ENCODE assay signal across 8 mouse cellular contexts in the genomic region with DNA sequence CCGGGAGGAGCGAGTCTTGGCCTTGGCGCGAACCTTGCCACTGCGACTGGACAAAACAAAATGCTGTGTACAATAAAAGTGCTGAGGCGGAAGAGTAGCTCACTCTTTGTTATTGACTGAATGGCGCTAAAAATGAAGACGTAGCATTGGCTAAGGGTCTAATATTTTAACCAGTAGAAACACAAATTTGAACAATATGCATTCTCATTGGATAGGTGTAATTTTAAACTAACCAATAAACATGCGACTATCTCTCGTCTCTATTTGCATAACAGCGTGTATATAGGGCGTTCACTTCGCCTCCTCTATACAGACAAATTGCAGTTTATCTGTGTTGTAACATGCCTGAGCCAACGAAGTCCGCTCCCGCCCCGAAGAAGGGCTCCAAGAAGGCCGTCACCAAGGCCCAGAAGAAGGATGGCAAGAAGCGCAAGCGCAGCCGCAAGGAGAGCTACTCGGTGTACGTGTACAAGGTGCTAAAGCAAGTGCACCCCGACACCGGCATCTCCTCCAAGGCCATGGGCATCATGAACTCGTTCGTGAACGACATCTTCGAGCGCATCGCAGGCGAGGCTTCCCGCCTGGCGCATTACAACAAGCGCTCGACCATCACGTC. TPM values are rescaled to one million over a fixed set of nuclear protein-coding genes. Genes with fewer than 3 reads are reported as not detected.
DNase-seq lines count a peak whose midpoint lies in the region; ATAC-seq and TF ChIP-seq lines count a peak whose summit lies in the region.
"Not testable (repeated sequence)": the region's sequence is repeated elsewhere in the genome, so short reads cannot be mapped to it uniquely, and the experiment has no call there.

Gene Hist1h2bm (plus strand): TSS at position 288 of the 616 bp plus-strand sequence.

- H3K4me1 ChIP-seq in CH12.LX (ENCODE audit: control insufficient read depth in 1 of 2, insufficient read depth in 2 of 2): peaks cover 2 to 28% of the 10 kb centered on the region in 2 experiments; a peak in 2 of 4 replicates
- H3K4me1 ChIP-seq in heart, embryonic 15.5 days (replicated peaks): peaks cover 24% of the 10 kb centered on the region
- H3K4me1 ChIP-seq in liver, adult 2 months (ENCODE audit: control insufficient read depth, insufficient read depth, low read length): peaks cover 15% of the 10 kb centered on the region

- peak; percentile 92 for TF ChIP-seq POLR2A in CH12.LX (IDR thresholded peaks at IDR 0.05; ENCODE audit: low read depth, low read length)
- not testable (repeated sequence) for TF ChIP-seq POLR2A in liver, adult 2 months (IDR thresholded peaks at IDR 0.05; ENCODE audit: extremely low read depth, insufficient read depth, low read length)

- H3K36me3 ChIP-seq in CH12.LX (replicated peaks in 1 of 2; ENCODE audit: control insufficient read depth in 1 of 2, insufficient read depth in 1 of 2, low read length in 1 of 2); heart, embryonic 15.5 days; liver, adult 2 months (ENCODE audit: control insufficient read depth, insufficient read depth, low read length); splenic B cell, adult 2 months (ENCODE audit: control insufficient read depth, insufficient read depth, low read length, poor library complexity, severe bottlenecking): not testable (repeated sequence)

- peak within 1 kb of the TSS; percentile 28 to 63 (median 41) for H3K4me3 ChIP-seq in CH12.LX (replicated peaks in 1 of 3; ENCODE audit: low read depth in 2 of 3, low read length in 2 of 3, poor library complexity in 1 of 3)
- H3K4me3 ChIP-seq in heart, embryonic 15.5 days: peak within 1 kb of the TSS; percentile 51
- H3K4me3 ChIP-seq in liver, adult 2 months (ENCODE audit: insufficient read depth, low read depth, low read length): peak within 1 kb of the TSS; percentile 77

- ATAC-seq in heart, embryonic 15.5 days (replicated peaks; ENCODE audit: insufficient number of reproducible peaks, insufficient read depth, low FRiP score, low read depth): peak; percentile 95

- H3K79me2 ChIP-seq in CH12.LX (replicated peaks; ENCODE audit: control insufficient read depth, extremely low read depth, insufficient read depth, poor library complexity, severe bottlenecking); liver, adult 2 months (ENCODE audit: control insufficient read depth, insufficient read depth, low read length): not testable (repeated sequence)

- peak within 1 kb of the TSS; percentile 80 for H3K9ac ChIP-seq in CH12.LX (ENCODE audit: insufficient read depth, low read depth)
- peak within 1 kb of the TSS; percentile 41 for H3K9ac ChIP-seq in heart, embryonic 15.5 days
- H3K9ac ChIP-seq in liver, adult 2 months (ENCODE audit: low read depth, low read length): peak within 1 kb of the TSS; percentile 61

- TF ChIP-seq CTCF in CH12.LX (conservative IDR thresholded peaks at IDR 0.05 in 1 of 2, IDR thresholded peaks at IDR 0.05 in 1 of 2; ENCODE audit: low read depth in 2 of 2, low read length in 2 of 2); liver, adult 2 months (IDR thresholded peaks at IDR 0.05; ENCODE audit: low read depth, low read length): not testable (repeated sequence)

- DNase-seq in CH12.LX (ENCODE audit: extremely low read depth): peak; percentile 92
- peak; percentile 77 for DNase-seq in c-Kit-positive CD71-negative TER-119-negative erythroid progenitor cells, embryonic 14.5 days (ENCODE audit: low read depth)
- peak; percentile 89 for DNase-seq in fibroblast of lung, adult 2 months (ENCODE audit: low read depth)
- DNase-seq in kidney, postnatal 10 days: peak; percentile 69
- peak; percentile 84 for DNase-seq in liver, adult 2 months (ENCODE audit: extremely low read depth, low read depth, low spot score)
- DNase-seq in monocyte, adult 2 months (ENCODE audit: low read depth in 1 of 2, low spot score in 2 of 2): peak; percentile 16 to 39
- peak; percentile 92 for DNase-seq in splenic B cell, adult 2 months (ENCODE audit: low read depth, low spot score)

- in situ Hi-C loops in CH12.LX (cut with MboI; ENCODE audit: low pct_ligation_motif_present, low pct_unique_long_range_greater_than_20kb, low sequenced_read_pairs): loop anchor here (25.0 kb wide), 2 partner anchors 215 to 335 kb away; partner anchors contain the start of gene Zfp184

- H3K27ac ChIP-seq in CH12.LX (ENCODE audit: insufficient read depth, low read depth): peak within 1 kb of the TSS; percentile 95
- H3K27ac ChIP-seq in heart, embryonic 15.5 days: peak within 1 kb of the TSS; percentile 88
- H3K27ac ChIP-seq in liver, adult 2 months (replicated peaks; ENCODE audit: insufficient read depth, low read depth, low read length): not testable (repeated sequence)

- under 1% methylated on average over 37 of the region's 37 CpGs for WGBS in heart, embryonic 15.5 days
- under 1% methylated on average over 37 of the region's 37 CpGs for WGBS in liver, adult 2 months

- not testable (repeated sequence) for TF ChIP-seq EP300 in CH12.LX (IDR thresholded peaks at IDR 0.05; ENCODE audit: low read length)

- not testable (repeated sequence) for H3K9me3 ChIP-seq in CH12.LX (replicated peaks; ENCODE audit: low read length); heart, embryonic 15.5 days (replicated peaks)

- dilution Hi-C loops in CH12.LX (cut with MboI; ENCODE audit: extremely low pct_ligation_motif_present, extremely low pct_unique_long_range_greater_than_20kb, low sequenced_read_pairs): not testable (repeated sequence)

- not testable (repeated sequence) for TF ChIP-seq RAD21 in CH12.LX (IDR thresholded peaks at IDR 0.05; ENCODE audit: low read depth, low read length)

- H3K27me3 ChIP-seq in CH12.LX (replicated peaks); heart, embryonic 15.5 days; liver, adult 2 months (ENCODE audit: control insufficient read depth, insufficient read depth, low read length); splenic B cell, adult 2 months (ENCODE audit: control insufficient read depth, insufficient read depth, low read length, poor library complexity, severe bottlenecking): not testable (repeated sequence)

- peak within 1 kb of the TSS; percentile 91 for H3K4me2 ChIP-seq in CH12.LX (ENCODE audit: insufficient read depth, low read depth, poor library complexity, severe bottlenecking)
- peak within 1 kb of the TSS; percentile 76 for H3K4me2 ChIP-seq in heart, embryonic 15.5 days

TF ChIP-seq in CH12.LX, 34 proteins besides CTCF, POLR2A, EP300 and RAD21:
- TF ChIP-seq KAT2A (IDR thresholded peaks at IDR 0.05; ENCODE audit: insufficient replicate concordance, low read length): 0 out of 2 replicates have a peak, but pooled peaks have one; percentile 51
- TF ChIP-seq HCFC1 (IDR thresholded peaks at IDR 0.05; ENCODE audit: low read depth, low read length): peak; percentile 66
- peak; percentile 71; the same call in 1 of the 2 replicates for TF ChIP-seq MYC (IDR thresholded peaks at IDR 0.05; ENCODE audit: low read depth, low read length)
- TF ChIP-seq BHLHE40 (IDR thresholded peaks at IDR 0.05; ENCODE audit: low read depth, low read length): 0 out of 2 replicates have a peak, but pooled peaks have one; percentile 25
- peak; percentile 99; the same call in 1 of the 2 replicates for TF ChIP-seq POLR2AphosphoS2 (IDR thresholded peaks at IDR 0.05; ENCODE audit: low read depth, low read length)
- peak; percentile 58; the same call in 1 of the 2 replicates for TF ChIP-seq IRF4 (IDR thresholded peaks at IDR 0.05; ENCODE audit: low read depth, low read length)
- peak; percentile 96 for TF ChIP-seq CHD2 (IDR thresholded peaks at IDR 0.05; ENCODE audit: low read length)
- TF ChIP-seq MXI1 (IDR thresholded peaks at IDR 0.05; ENCODE audit: low read depth, low read length): peak; percentile 63; the same call in 1 of the 2 replicates
- peak; percentile 78 for TF ChIP-seq NRF1 (IDR thresholded peaks at IDR 0.05; ENCODE audit: low read depth, low read length)
- TF ChIP-seq UBTF (IDR thresholded peaks at IDR 0.05; ENCODE audit: low read depth, low read length): peak; percentile 95
- TF ChIP-seq TCF12 (IDR thresholded peaks at IDR 0.05; ENCODE audit: low read depth, low read length): peak; percentile 82
- TF ChIP-seq RCOR1 (conservative IDR thresholded peaks at IDR 0.05; ENCODE audit: low read depth, low read length): peak; percentile 89
- TF ChIP-seq MAX (IDR thresholded peaks at IDR 0.05; ENCODE audit: low read length): peak; percentile 85
- peak; percentile 69; the same call in 1 of the 2 replicates for TF ChIP-seq MAFK (IDR thresholded peaks at IDR 0.05; ENCODE audit: insufficient replicate concordance, low read length)
- TF ChIP-seq SIN3A (IDR thresholded peaks at IDR 0.05; ENCODE audit: low read length): peak; percentile 88
- TF ChIP-seq MEF2A (IDR thresholded peaks at IDR 0.05; ENCODE audit: borderline replicate concordance, low read depth, low read length): peak; percentile 64; the same call in 1 of the 2 replicates
- peak; percentile 99 for TF ChIP-seq NELFE (IDR thresholded peaks at IDR 0.05; ENCODE audit: low read depth, low read length)
- TF ChIP-seq TBP (conservative IDR thresholded peaks at IDR 0.05; ENCODE audit: low read depth, low read length): peak; percentile 99
- 0 out of 2 replicates have a peak, but pooled peaks have one; percentile 30 for TF ChIP-seq ETS1 (conservative IDR thresholded peaks at IDR 0.05; ENCODE audit: low read depth, low read length)
- TF ChIP-seq ZMIZ1 (IDR thresholded peaks at IDR 0.05; ENCODE audit: low read depth, low read length): peak; percentile 99
- TF ChIP-seq E2F4 (IDR thresholded peaks at IDR 0.05; ENCODE audit: insufficient replicate concordance, low read depth, low read length): peak; percentile 98

RNA-seq across cellular contexts. Expression of gene Hist1h2bm, which starts in this region (rescaled TPM):
- total RNA-seq in CH12.LX (2012; rRNA removed) (1,752 and 1,804 TPM in 2 replicates), CH12.LX (2014; rRNA removed) (25.7 and 36.0 TPM in 2 replicates)
- 0.87 TPM in 1 of 2 replicates, not detected in the other for polyA plus RNA-seq in CH12.LX (2012; ENCODE audit: insufficient read length, low read depth)
- 1.3 and 2.3 TPM in 2 replicates for polyA plus RNA-seq in heart, embryonic 15.5 days (2015; fragmentation: Nextera tagmentation; extraction: Ambion mirVana)
- 2.8 and 7.2 TPM in 2 replicates for total RNA-seq in liver, adult 2 months (2014; rRNA removed)
- polyA plus RNA-seq in liver, adult 2 months (2012; rRNA removed): not detected in 2 replicates

Comparison
In these comparisons a context has a peak if more than half of its experiments do, and no peak if none do; other contexts are left out.
1. DNase-seq: peak in every context shown above with its lines; median percentile 92 in CH12.LX; 92 in splenic B cell, adult 2 months; 89 in fibroblast of lung, adult 2 months; 84 in liver, adult 2 months; 77 in c-Kit-positive CD71-negative TER-119-negative erythroid progenitor cells, embryonic 14.5 days; 69 in kidney, postnatal 10 days; 28 in monocyte, adult 2 months.